Mouse (Mus musculus): Measurements from ENCODE around the gene Mief2. TPM values are rescaled to one million over a fixed set of nuclear protein-coding genes. Genes with fewer than 3 reads are reported as not detected.
A peak's percentile ranks its signal among the peaks of the same experiment; 100 is the strongest.

Mief2 gene
- polyA plus RNA-seq, 1 experiment from 2014 or later, result 14.2 TPM

GRCm38 (mm10) chr11:60777801-60778370 lies 49.7 kb downstream of the Mief2 start:
- H3K4me2 ChIP-seq (ENCODE audit: low read depth, low read length, severe bottlenecking), result peak overlapping the region; percentile 60
- peaks cover 22% of the 10 kb centered on the region for H3K4me1 ChIP-seq (replicated peaks; ENCODE audit: control insufficient read depth, insufficient read depth, low read length)
- H3K27ac ChIP-seq (ENCODE audit: low read depth, low read length), result peak overlapping the region; percentile 57; the same call in 1 of the 2 replicates
- no peak for DNase-seq (ENCODE audit: low spot score)
- no peak for ATAC-seq (replicated peaks; ENCODE audit: low FRiP score)
- no peaks in the 10 kb centered on the region for H3K27me3 ChIP-seq (ENCODE audit: control insufficient read depth, insufficient read depth, low read length)
- no peaks in the 10 kb centered on the region for H3K36me3 ChIP-seq (ENCODE audit: control insufficient read depth, insufficient read depth, low read length)
- peak overlapping the region; percentile 87 for H3K4me3 ChIP-seq (ENCODE audit: low read depth, low read length)
- peak overlapping the region; percentile 79 for H3K9ac ChIP-seq (ENCODE audit: low read length)
- no peaks in the 10 kb centered on the region for H3K9me3 ChIP-seq (ENCODE audit: control insufficient read depth, low read length)
- WGBS, result 28% methylated on average over 16 of the region's 16 CpGs

- DNase-seq (ENCODE audit: low spot score) (no peak), ATAC-seq (replicated peaks; ENCODE audit: low FRiP score) (no peak)
- Histone ChIP-seq H3K4me1 (replicated peaks; ENCODE audit: control insufficient read depth, insufficient read depth, low read length) (peaks cover 22% of the 10 kb centered on the region), H3K27ac (ENCODE audit: low read depth, low read length) (no peak overlapping the region), H3K27me3 (ENCODE audit: control insufficient read depth, insufficient read depth, low read length) (no peaks in the 10 kb centered on the region), H3K9me3 (ENCODE audit: control insufficient read depth, low read length) (no peaks in the 10 kb centered on the region), H3K4me3 (ENCODE audit: low read depth, low read length) (no peak overlapping the region), H3K9ac (ENCODE audit: low read length) (no peak overlapping the region), H3K36me3 (ENCODE audit: control insufficient read depth, insufficient read depth, low read length) (peaks cover 2% of the 10 kb centered on the region; the same call in 1 of the 2 replicates), H3K4me2 (ENCODE audit: low read depth, low read length, severe bottlenecking) (peak overlapping the region; percentile 1; the same call in 1 of the 2 replicates)
- 91% methylated on average over 10 of the region's 10 CpGs for WGBS
Observed at GRCm38 (mm10) chr11:60779673-60780189, 51.5 kb downstream of the Mief2 start.

Small RNA genes within 50 kb of the gene (microRNA-seq; reads per million reads assigned to microRNA genes)
- gene Mir5100 (ENCODE audit: insufficient number of aligned reads), result 4.2 reads per million

Other genes starting within 250 kb of the Mief2 start
- gene Alkbh5, start 192.0 kb upstream of the Mief2 start, polyA plus RNA-seq (2014; fragmentation: Nextera tagmentation; extraction: Ambion mirVana), result 38.0 and 41.2 TPM in 2 replicates
- 147 and 153 TPM in 2 replicates for gene Llgl1, start 28.7 kb upstream of the Mief2 start, polyA plus RNA-seq (2014; fragmentation: Nextera tagmentation; extraction: Ambion mirVana)
- 74.8 and 81.4 TPM in 2 replicates for gene Flii, start 1.1 kb upstream of the Mief2 start, polyA plus RNA-seq (2014; fragmentation: Nextera tagmentation; extraction: Ambion mirVana)
- gene Top3a, start 49.0 kb downstream of the Mief2 start, polyA plus RNA-seq (2014; fragmentation: Nextera tagmentation; extraction: Ambion mirVana), result 23.8 and 25.9 TPM in 2 replicates
- gene Smcr8, start 49.1 kb downstream of the Mief2 start, polyA plus RNA-seq (2014; fragmentation: Nextera tagmentation; extraction: Ambion mirVana), result 11.0 and 11.6 TPM in 2 replicates
- 70.5 and 71.7 TPM in 2 replicates for gene Shmt1, start 83.3 kb downstream of the Mief2 start, polyA plus RNA-seq (2014; fragmentation: Nextera tagmentation; extraction: Ambion mirVana)
- gene Dhrs7b, start 102.2 kb downstream of the Mief2 start, polyA plus RNA-seq (2014; fragmentation: Nextera tagmentation; extraction: Ambion mirVana), result 26.7 and 30.0 TPM in 2 replicates
- gene Tmem11, start 150.9 kb downstream of the Mief2 start, polyA plus RNA-seq (2014; fragmentation: Nextera tagmentation; extraction: Ambion mirVana), result 59.8 and 70.9 TPM in 2 replicates
- 25.7 and 26.1 TPM in 2 replicates for gene Natd1, start 186.4 kb downstream of the Mief2 start, polyA plus RNA-seq (2014; fragmentation: Nextera tagmentation; extraction: Ambion mirVana)
- 47.3 and 51.0 TPM in 2 replicates for gene Map2k3, start 203.6 kb downstream of the Mief2 start, polyA plus RNA-seq (2014; fragmentation: Nextera tagmentation; extraction: Ambion mirVana)

Measured in forebrain, embryonic 11.5 days (tissue).